Mouse (Mus musculus) cerebellum, adult 11 months (tissue): ENCODE results near the gene March10.

Experiments
- DNase-seq: peaks from one replicate; pipeline ENCODE4 v3.0.0; 2022

March10 gene

DNA sequence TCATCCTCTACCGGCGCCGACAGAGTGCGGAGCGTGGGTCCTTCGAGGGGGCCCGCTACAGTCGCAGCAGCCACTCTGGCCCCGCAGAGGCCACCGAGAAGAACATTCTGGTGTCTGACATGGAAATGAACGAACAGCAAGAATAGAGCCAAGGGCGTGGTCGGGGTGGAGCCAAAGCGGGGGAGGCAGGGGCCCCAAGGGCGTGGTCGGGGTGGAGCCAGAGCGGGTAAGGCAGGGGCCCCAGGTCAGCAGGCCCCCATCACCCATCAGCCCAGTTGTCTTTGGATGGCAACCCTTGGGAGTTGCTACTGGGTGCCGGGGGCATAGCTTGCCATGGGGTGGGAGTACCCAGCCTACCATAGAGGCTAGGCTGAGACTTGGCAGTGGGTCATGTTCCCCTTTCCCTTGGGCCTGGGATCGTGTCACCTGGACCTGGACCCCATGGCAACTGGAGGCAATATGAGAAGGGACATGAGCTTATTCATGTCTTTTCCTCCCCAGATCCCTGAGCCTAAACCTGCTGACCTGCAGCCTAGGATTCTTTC lies 106.7 kb downstream of the March10 start:
- DNase-seq: no peak

GRCm38 (mm10) chr11:105348495-105348982 lies 108.0 kb downstream of the March10 start:
- no peak for DNase-seq

GRCm38 (mm10) chr11:105347162-105348161 lies 109.1 kb downstream of the March10 start:
- peak; percentile 84 for DNase-seq

- DNase-seq: no peak
Observed at GRCm38 (mm10) chr11:105345284-105345683, 111.3 kb downstream of the March10 start.

DNA sequence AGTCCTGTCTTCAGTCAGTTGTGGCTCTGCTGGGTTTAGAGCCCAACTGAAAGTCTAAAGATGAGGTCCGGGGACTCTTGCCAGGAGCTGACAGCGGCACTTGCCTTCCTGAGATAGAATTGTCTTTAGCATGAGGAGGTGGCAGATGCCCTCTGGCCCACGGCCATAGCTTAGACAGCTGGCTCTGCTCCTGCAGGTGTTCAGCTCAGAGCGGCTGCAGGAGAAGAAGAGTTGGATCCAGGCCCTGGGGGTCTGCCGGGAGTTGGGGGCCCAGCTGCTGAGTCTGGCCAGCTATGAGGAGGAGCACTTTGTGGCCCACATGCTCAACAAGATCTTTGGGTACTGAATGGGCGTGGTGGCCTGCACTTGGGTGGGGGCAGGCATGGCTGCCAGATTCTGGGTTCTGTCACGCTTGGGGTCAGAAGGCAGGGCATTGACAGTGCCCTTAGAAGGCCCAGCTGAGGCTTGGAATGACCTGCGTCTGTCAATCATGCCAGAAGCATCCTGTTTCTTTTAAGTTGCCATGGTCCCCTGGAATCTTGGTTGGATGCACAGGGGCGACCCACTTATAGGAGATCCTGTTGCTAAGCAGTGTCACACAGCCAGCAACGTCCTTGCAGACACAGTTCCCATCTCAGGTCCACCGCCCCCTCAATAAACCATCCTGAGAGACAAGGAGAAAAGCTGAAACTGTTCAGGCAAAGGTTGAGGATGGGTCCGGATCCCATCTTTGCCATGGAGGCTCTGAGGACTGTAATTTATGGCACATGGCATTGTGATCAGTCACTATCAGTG lies 117.7 kb downstream of the March10 start:
- DNase-seq: no peak

DNA sequence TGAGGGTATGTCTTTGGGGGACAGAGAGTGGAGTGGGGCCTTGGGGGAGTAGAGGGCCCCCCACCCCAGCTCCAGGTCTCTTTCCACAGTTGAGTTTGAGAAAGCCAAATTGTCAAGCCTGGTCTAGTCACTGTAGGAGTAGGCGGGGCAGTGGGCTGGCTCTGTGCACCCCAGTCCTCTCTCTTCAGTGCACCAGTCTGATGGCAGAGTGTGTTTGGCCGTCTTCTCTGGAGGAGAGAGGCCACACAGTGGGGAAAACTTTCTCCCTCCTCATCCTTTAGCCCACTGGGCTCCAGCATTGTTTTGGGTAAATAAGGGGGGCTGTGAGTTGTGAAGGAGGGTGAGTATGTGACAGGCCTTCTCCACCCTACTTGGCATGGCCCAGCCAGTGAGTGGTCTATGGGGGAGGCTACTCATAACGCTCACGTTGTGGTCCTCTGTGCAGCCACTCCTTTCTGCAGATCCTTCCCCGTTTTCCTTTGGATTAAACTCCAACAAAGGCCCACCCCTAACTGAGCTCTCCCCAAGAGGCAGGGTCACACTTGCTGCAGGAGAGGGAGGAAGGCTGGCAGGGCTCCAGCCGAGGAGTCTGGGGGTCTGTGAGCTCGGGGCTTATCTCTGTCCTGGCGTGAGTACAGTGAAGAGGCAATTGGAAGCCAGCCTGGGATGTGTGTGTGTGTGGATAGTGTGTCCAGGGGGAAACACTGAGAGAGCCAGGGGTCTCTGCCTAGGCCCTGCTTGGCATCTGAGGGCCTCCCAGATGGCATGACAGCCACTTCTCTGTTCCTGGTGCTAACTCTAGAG lies 122.5 kb downstream of the March10 start:
- DNase-seq: no peak

GRCm38 (mm10) chr11:105332468-105332867 lies 124.1 kb downstream of the March10 start:
- DNase-seq: peak; percentile 50

DNA sequence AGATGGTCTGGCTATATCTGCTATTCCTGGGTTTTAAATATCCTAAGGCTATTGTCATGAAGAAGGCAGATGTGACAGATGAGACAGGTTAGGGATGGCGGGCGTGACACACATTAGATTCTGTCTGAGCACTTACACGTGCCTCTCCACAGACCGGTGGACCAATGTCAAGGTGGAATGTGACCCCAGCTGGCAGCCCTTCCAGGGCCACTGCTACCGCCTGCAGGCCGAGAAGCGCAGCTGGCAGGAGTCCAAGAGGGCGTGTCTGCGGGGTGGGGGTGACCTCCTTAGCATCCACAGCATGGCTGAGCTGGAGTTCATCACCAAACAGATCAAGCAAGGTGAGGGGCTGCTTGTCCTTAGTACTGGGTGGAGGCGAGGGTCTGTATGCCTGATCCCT lies 124.8 kb downstream of the March10 start:
- no peak for DNase-seq

DNA sequence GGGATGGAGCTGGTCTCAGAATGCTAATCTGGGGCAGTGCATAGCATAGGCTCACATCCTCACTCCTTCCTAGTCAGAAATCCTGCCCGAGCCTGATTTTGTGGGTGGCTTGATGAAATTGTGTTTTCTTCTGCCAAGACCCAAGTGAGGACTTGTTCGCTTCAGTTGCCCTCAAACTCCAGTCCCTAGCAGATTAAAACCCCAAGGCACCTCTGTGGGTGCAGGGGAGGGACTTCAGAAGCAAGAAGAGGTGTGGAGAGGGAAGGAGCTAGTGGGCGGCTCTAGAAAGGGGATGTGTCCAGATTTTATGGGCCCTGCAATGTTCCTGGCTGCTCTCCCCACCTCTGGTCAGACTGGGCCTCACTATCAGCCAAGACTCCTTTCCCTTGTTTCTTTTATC lies 125.4 kb downstream of the March10 start:
- DNase-seq: no peak

DNA sequence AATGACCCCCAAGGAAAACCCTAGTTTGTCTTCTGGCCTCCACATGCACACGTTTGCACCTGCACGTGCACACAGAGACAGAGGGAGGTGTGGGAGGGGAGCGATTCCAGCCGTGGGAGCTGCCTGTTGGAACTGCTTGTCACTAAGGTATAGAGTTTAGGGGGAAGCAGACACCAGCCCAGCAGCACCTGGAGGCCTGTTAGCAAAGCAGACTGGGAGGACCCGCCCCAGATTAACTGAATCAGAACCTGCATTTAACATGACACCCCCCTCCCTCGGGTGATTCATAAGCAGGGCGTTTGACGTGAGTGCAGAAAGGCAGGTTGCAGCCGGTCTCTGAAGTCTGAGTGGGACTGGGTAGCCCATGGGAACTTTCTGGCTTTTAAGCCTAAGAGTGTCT lies 126.6 kb downstream of the March10 start:
- DNase-seq: no peak

DNA sequence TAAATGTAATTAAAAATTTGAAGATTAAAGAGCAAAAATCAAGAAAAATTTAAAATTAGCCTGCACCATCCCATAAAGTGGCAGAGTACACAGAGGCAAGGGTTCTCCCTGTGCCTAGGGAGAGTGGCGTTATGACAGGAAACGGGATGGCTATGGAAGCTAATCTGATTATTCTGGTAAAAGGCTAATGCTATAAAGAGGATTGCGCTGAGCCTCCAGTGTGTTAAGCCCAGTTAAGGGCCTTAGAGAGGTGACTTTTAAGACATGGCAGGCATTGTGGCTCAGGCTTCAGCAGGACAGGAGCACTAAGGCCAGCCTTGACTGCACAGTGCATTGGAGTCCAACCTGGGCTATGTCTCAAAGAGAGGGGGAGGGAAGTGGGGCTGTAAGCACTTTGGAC lies 129.4 kb downstream of the March10 start:
- no peak for DNase-seq

DNA sequence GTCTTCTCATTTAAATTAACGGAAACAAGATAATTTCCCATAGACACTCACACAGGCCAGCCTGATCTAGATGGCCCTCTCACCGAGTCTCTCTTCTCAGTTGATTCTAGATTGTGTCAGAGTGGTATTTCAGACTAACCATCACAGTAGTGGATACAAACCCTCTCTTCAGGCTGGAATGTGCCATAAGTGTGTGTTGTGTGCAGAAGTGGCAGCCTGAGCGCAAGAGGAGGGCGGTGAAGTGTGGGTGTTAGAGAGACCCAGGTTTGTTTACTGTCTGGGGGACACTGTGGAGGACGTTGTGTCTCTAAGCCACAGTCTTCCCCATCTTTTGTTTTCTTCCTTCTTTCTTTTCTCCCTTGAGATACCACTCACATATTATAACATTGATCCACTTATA lies 133.0 kb downstream of the March10 start:
- DNase-seq: no peak

DNA sequence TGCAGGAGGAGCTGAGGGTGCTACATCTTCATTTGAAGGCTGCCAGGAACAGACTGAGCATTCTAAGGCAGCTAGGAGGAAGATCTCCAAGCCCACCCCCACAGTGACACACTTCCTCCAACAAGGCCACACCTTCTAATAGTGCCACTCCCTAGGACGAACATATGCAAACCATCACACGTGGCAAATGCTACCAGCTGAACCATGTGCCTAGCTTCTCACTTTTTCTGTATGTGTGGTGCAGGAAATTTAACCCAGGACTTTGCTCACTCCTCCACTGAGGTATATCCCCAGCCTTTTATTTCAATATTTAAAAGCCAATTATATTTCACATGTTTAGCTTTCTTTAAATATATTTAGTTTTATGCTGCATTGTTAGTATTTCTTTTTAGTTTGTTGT lies 135.4 kb downstream of the March10 start:
- no peak for DNase-seq

- no peak for DNase-seq
Observed at GRCm38 (mm10) chr11:105317769-105318168, 138.8 kb downstream of the March10 start.

DNA sequence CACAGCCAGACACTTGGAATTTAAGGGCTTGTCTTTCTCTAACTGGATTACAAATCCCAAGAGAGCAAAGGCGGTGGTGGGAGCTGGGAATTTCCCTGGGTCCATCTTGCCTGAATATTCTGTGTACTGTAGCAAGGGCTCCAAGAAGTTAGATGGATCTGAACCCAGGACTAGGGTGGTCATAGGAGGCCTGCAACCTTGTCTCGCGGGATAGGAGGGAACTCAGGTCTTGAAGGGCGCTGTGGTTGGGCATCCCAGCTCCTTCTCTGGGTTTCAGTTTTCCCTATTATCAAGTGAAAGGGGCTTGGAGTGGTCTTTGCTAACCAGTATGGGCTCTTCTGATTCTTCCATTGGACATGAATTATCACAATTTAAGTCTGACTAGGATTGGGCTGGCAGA lies 140.4 kb downstream of the March10 start:
- DNase-seq: no peak

- DNase-seq: no peak
Observed at GRCm38 (mm10) chr11:105315296-105315695, 141.2 kb downstream of the March10 start.

- no peak for DNase-seq
Observed at GRCm38 (mm10) chr11:105313633-105314014, 142.9 kb downstream of the March10 start.

DNA sequence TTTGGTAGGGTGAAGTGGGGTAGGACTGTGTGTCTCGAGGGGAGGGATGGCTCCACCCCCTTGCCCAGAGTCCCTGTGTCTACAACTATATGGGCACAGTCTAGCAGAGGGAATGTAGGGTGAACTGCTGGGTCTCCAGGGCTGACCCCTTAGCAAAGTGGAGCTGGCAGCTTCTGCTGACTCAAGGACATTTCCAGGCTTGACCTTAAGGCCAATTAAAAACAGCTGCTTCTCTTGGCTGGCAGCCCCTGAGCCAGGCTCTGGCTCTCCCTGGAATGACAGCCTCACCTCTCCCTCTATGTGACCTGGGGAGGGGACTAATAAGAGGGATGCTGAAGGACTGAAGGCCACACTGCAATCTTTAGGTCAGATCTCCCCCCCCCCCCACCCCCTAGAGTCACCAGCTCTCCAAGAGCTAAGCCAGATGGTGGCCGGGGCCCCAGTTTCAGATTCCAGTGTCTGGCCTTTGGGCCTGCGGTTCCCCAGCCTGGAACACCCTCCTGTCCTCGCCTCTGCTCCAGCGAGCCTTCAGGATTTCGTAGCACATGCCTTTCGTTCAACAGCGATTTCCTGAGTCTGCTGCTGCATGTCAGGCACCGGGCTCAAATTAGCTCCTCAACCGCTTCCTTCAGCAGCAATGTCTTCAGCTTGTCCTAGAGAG lies 143.4 kb downstream of the March10 start:
- no peak for DNase-seq

- no peak for DNase-seq
Observed at GRCm38 (mm10) chr11:105312311-105312942, 144.1 kb downstream of the March10 start.

GRCm38 (mm10) chr11:105311291-105311975 lies 145.1 kb downstream of the March10 start:
- no peak for DNase-seq
